Mouse (Mus musculus): ENCODE measurements around the gene S100a10.

The S100a10 gene

GRCm38 (mm10) chr3:93547749-93548540, 6.9 kb upstream of the S100a10 start:
- DNase-seq, result no peak

GRCm38 (mm10) chr3:93548541-93549266, 6.2 kb upstream of the S100a10 start:
- DNase-seq, result no peak

GRCm38 (mm10) chr3:93549986-93550385, 4.9 kb upstream of the S100a10 start:
- peak; percentile 38 for DNase-seq

- no peak for DNase-seq
These were observed 2.7 kb upstream of the S100a10 start for GRCm38 (mm10) chr3:93551950-93552901.

- no peak for DNase-seq
These were observed 1.6 kb upstream of the S100a10 start for GRCm38 (mm10) chr3:93553311-93553710.

- no peak for DNase-seq
These were observed 1.0 kb upstream of the S100a10 start for GRCm38 (mm10) chr3:93553765-93554378.

- no peak for DNase-seq
These were observed 400 bp upstream of the S100a10 start for GRCm38 (mm10) chr3:93554379-93554980.

- DNase-seq, result peak; percentile 67
These were observed 986 bp downstream of the S100a10 start for GRCm38 (mm10) chr3:93555878-93556254.

- no peak for DNase-seq
These were observed 1.7 kb downstream of the S100a10 start for GRCm38 (mm10) chr3:93556599-93556998.

GRCm38 (mm10) chr3:93557471-93557870, 2.6 kb downstream of the S100a10 start:
- no peak for DNase-seq

GRCm38 (mm10) chr3:93559961-93560360, 5.1 kb downstream of the S100a10 start:
- no peak for DNase-seq

- DNase-seq, result no peak
These were observed 7.5 kb downstream of the S100a10 start for GRCm38 (mm10) chr3:93562372-93562771.

- DNase-seq, result no peak
These were observed 8.3 kb downstream of the S100a10 start for GRCm38 (mm10) chr3:93563216-93563615.

GRCm38 (mm10) chr3:93566892-93567291, 12.0 kb downstream of the S100a10 start:
- DNase-seq, result no peak

GRCm38 (mm10) chr3:93567721-93568120, 12.8 kb downstream of the S100a10 start:
- no peak for DNase-seq

GRCm38 (mm10) chr3:93568428-93569040, 13.7 kb downstream of the S100a10 start:
- DNase-seq, result peak; percentile 76

- DNase-seq, result no peak
These were observed 14.2 kb downstream of the S100a10 start for GRCm38 (mm10) chr3:93569046-93569445.

GRCm38 (mm10) chr3:93572058-93572791, 17.3 kb downstream of the S100a10 start:
- no peak for DNase-seq

- peak; percentile 54 for DNase-seq
These were observed 24.6 kb downstream of the S100a10 start for GRCm38 (mm10) chr3:93579317-93580038.

- DNase-seq, result no peak
These were observed 25.1 kb downstream of the S100a10 start for GRCm38 (mm10) chr3:93580039-93580403.
